Mouse (Mus musculus) stomach, postnatal 0 days (tissue): ENCODE measurements at regions not wholly inside any gene's neighbourhood (a gene's known extent, or its start where the extent isn't known, plus 50 kb on each side); places are given as distances from the start of the nearest gene placed in this dataset.

Experiments used
- CTCF ChIP-seq: IDR thresholded peaks from 2 replicates; pipeline ENCODE4 v1.5.1; 2016; ENCODE audit warnings: antibody characterized with exemption, low read depth, mild to moderate bottlenecking, moderate library complexity
- EP300 ChIP-seq: optimal IDR thresholded peaks from 2 replicates; pipeline ENCODE3; 2016; ENCODE audit warnings: antibody characterized with exemption

GRCm38 (mm10) chr13:52735453-52735933 is 152.5 kb downstream of the Syk start:
- TF ChIP-seq CTCF (no peak), EP300 (no peak)
